Mouse (Mus musculus) activated CD4-positive, CD25-positive, alpha-beta regulatory T cell, adult 4 months (primary cell): ENCODE measurements around the gene Sept8. TPM values are rescaled to one million over a fixed set of nuclear protein-coding genes. Genes with fewer than 3 reads are reported as not detected.
A peak's percentile ranks its signal among the peaks of the same experiment; 100 is the strongest.

Experiments used
- ATAC-seq: one replicate; pipeline ENCODE4 v1.8.0; 2017
- polyA plus RNA-seq, 2 experiments: library from polyadenylated mRNA; unstranded; fragments of 100-300 nt; shearing (Covaris generic); gene quantifications; one replicate each; pipeline ENCODE4 v1.2.1; 2017

The Sept8 gene
- polyA plus RNA-seq: 1 to 10 TPM; 1.0 to 1.4 TPM

DNA sequence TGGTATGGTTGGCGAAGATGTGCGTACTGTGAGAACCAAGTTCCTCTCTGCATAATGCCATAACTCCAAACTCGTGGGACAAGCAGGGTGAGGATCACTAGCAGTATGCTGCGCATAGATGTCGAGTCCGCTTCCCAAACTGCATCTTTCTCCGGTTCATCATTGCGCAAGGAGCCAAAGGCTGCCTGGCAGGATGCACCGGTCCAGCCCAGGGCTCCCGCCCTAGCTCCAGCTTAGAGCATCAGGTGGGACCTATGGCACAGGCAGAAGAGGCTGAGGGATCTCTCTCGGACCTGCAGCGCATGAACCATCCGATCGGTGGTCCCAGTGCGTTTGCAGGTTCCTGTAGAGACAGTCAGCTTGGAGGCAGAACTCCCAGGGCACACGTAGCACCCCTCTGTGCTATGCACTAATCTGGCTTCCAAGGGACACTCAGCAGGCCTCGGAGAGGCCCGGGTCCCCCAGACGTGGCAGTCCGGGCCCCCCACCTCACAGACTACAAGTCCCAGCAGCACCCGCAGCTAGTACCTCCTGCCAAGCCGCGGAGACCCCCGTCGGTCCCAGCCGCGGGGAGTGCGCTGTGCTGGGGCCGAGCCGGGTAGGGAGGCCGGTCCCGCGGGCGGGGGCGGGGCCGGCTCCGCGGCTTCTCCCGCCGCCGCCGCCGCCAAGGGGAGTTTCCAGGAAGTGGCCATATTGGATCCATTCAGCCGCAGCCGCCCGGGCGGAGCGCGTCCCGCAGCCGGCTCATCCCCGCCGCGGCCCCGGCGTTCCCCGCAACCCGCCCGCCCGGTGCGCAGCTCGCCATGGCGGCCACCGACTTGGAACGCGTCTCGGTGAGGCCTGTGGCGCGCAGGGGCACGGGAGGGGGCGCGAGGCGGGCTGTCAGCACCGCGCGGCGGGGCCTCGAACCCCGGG, at the start of gene Sept8:
Gene Sept8 (plus strand): TSS at position 51 of the 915 bp plus-strand sequence.
- ATAC-seq: peak; percentile 52

DNA sequence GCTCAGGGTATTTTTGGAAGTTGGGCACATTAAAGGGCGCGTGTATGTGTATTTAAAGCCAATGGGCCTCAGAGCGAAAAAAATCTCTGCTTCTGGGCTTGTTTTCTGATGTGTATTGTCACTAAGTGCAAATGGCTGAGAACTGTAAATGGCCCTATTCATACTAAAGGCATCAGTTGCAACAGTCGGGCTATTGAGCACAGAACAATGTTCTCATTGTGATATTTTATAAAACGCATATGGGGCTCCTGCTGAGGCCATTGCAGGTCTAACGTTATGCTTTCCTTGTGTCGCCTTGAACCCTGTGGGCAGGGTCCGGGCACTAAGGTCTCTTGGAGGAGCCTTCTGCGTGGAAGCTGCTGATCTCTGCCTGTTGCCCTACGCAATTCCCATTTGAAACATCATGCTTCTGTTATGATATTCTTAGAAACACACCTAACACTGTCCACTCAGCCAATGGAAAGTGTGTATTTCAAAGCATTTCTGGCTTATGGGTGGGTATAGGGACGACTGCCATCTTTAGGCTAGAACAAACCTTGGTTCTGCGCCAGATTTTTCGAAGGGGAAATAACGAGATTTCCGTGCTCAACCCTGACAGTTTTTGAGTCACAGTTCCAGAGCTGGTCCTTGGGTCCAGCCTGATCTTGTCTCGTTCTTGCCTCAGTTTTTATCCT, 49.6 kb upstream of the Sept8 start:
- no peak for ATAC-seq

DNA sequence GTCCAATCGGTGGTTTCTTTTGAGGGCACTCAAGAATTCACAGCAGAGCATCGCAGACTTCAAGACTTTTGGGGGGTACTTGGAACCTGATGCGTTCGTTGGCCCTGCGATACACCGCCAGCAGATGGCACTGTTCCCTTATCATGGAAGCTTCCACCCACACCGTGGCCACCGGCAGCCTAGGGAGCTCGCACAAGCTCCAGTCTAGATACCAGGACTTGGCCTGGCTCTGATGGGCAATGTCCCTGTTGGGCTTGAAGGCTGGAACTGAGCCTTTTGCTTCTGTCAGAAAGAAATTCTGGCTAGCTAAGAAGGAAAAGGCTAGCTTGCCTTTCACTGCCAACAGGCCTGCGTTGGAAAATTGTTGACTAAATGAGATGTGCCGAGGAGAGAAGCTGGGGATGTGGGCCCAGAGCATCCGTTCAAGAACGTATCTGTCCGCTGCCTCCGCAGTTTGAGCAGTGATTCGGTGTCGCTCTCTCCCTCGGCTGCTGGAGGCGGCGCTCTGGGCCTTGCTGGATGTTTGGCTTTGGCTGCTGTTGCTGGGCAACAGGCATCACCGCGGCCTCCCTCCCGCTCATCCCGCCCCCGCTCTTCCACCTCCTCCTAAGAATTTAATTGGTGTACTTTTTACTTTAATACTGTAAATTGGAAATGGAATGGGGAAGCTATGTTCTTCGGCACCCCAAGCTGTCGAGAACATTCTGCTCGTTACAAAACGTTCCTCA, 48.9 kb upstream of the Sept8 start, which contains the start of gene Gm9837:
Gene Gm9837 (minus strand): TSS at position 512 of the 728 bp plus-strand sequence.
- ATAC-seq: peak; percentile 71

DNA sequence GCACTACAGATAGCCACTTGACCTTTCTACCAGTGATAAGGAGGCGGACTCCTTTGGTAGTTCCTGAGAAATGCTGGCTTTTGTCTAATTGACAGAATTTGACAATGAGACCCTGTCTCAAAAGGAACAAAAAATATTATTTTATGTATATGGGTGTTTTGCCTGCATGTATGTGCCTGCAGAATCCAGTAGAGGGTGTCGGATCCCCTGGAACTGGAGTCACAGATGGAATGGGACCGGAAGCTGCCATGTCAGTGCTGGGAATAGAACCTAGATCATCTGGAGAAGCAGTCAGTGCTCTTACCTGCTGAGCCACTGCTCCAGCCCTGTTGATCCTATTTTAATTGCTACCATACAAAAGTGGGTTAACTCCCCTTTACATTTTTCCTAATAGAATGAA, 46.3 kb upstream of the Sept8 start:
- no peak for ATAC-seq

DNA sequence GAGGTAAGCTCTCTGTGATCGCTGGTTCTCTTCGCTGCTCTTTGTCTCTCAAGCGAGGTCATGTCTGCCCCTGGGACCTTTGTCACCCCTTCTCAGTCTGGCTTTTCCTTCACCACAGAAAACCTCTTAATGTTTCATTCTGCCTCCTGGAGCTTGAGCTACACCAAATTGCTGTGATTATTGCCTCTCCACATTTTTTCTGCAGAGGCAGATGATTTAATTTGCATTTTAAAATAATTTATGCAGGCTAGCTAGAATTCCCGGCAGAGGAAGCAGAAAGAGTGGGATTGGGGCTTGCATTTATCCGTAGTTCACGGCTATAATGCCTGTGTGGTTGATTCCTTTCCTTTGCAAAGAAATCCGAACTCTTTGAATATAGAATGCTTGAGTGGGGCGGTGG, 43.4 kb upstream of the Sept8 start:
- no peak for ATAC-seq

DNA sequence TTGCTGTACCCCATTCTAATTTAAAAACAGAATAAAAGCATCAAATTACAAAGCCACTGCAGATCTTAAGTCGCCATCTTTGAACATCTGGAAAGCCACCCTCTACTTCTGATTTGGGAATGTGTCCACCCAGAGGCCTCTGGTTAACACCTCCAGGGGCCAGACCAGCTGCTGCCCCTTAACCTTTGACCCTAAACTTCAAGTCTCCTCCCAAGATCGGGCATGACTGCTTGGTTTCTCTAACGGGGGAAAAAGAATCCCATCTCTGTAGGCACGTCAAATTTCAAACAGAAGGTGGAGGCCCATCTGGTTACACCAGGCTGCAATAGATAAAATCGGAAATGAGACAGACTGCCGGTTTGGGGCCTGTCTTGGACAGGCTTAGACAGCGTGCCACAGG, 41.2 kb upstream of the Sept8 start:
- ATAC-seq: no peak

DNA sequence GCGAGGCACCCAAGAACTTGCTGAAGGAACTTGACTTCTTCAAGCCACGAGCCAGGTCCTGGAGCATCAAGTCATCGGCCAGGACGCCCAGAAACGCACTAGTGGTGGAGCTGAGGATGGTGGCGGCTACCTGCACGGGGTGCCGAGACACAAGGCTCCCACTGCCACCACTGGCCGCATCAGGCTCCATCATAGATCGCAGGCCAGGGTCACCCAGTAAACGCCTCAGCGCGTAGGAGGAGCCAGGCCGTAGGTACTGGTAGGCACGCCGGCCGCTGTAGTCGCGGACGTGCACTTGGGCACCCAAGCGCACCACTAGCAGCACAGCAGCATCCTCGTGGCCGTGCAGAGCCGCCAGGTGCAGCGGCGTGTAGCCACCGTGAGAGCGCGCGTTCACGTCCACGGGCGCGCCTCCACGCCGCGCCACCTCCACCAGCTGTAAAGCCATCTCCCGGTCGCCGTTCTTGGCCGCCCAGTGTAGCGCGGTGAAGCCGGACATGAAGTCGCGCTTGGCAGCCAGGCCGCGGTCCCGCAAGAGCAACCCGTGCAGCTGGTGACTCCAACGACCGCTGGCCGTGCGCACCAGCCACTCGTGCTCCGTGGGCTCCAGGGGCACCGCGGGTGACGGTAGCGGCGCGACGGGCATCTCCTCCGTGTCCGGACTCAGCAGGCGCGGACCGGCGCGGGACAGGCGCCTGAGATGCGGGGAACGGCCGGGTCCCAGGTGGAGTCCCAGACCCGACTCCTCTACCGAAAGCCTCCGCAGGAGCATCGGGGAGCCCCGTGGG, 40.5 kb upstream of the Sept8 start:
- ATAC-seq: no peak

DNA sequence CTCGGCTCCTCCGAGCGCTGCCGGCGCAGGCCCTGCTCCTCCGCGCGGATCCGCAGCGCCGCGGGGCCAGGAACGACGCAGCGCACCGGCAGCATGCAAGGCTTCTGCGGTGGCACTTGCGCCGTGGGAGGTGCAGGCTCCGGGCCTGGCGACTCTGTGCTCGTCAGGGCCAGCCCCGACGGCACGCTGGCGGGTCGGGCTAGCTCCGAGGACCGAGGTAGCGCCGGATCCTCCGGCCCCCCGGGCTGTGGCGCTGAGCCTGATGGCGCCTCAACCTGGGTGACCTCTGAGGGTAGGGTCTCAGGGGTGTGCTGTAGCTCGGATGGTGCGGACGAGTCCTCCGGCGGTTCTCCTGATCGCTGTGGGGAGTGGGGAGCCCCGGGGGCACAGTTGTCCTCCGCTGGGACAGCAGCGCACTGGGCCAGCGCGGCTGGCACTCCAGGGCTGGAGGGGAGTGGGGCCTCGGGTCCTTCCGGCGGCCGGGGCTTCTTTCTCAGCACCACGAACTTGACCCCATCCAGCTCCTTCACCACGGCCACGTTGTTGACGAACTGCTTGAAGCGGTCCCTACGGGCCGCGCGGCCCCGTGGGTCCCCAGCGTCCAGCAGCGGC, 39.8 kb upstream of the Sept8 start:
- ATAC-seq: no peak

DNA sequence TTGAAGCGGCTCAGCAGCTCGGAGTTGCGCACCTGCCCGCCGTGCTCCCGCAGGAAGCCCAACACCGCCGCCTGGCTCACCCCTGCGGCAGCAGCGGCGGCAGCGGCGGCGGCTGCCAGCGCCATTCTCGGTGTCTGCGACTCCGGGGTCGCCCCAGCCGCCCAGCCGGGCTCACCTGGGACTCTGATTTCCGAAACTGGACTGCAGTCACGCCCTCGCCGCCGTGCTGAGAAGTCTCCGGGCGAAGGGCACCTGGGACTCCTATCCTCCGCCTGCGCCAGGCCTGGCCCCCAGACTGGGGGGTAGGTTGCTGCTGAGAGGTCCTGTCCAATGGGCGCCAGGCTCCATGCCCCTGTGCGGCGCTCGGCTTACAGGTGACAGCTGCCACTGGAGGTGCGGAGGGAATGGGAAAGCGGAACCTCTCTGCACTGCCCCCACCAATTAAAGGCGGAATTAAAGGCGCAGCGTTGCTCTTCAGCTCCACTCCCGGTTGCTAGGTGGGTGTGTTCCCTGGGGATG, 39.2 kb upstream of the Sept8 start, which contains the start of the genes Gm9945 and Sowaha:
Gene Gm9945 (plus strand): TSS at position 384 of the 519 bp plus-strand sequence.
Gene Sowaha (minus strand): TSS at position 492 of the 519 bp plus-strand sequence.
- no peak for ATAC-seq

DNA sequence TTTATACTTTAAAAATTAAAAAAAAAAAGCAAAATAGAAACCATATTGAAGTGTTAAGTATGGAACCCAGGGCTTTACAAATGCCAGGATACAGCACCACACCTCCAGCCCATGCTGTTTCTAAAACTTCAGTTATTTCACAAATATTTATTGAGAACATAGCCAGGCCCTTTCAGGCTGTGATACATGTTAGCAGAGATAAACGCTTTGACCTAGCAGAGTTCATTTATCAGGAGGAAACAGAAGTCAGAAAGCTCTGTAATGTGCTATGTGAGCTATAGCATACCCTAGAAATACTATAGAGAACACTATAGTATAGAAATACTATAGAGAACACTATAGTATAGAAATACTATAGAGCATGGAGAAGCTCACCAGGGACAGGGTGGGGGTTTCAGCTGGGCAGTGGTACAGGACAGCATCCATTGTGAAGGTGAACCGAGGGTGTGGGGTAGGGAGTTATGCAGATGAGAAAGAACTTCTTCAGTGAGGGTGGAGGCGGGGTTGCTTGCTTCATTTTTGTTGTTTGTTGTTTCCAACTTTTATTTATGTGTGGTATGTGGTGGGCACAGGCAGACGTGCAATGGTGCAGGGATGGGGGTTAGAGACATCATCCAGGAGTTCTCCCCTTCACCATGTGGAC, 37.8 kb upstream of the Sept8 start:
- no peak for ATAC-seq

DNA sequence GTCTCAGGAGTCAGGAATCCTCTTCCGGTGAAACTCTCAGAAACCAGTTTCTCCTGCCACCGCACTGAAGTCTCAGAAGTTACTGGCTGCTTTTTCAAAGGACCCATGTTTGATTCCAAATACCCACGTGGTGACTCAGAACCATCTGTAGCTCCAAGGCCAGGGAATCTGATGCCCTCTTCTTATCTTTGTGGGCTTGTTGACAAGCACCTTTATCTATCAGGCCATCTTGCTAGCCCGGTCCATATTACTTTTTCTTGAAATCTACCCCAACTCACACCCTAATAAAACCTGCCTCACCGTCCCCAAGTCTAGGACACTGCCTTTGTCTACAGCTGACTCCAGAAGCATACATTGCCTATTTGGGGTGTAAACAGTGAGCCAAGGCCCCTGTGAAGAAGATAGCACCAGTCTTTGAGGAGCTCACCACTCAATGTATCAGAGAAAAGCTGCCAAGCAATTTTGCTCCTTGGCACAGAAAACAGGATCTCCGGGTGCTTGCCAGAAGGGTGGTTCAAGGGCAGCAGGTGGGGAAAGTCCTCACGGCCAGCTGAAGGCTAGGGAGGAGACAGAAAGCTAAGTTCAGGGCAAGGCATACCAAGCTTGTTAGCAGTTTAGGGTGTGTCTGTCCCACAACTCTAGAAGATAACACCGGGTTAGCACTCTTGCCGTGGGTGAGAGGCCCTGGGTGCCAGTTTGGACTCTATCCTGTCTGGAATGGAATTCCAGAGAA, 35.7 kb upstream of the Sept8 start:
- no peak for ATAC-seq

DNA sequence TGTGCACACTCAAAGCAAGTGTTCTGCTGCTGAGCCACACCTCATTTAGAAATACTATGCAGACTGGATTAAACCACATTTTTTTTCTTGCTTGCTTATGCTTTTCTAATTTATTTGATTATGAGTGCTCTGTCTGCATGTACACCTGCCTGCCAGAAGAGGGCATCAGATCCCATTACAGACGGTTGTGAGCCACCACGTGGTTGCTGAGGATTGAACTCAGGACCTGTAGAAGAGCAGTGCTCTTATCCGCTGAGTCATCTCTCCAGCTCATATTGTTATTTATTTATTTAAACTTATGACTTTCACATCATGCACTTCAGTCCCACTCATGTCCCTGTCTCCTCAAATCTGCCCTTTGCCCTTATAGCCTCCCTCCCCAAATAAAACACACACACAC, 33.3 kb upstream of the Sept8 start:
- no peak for ATAC-seq

DNA sequence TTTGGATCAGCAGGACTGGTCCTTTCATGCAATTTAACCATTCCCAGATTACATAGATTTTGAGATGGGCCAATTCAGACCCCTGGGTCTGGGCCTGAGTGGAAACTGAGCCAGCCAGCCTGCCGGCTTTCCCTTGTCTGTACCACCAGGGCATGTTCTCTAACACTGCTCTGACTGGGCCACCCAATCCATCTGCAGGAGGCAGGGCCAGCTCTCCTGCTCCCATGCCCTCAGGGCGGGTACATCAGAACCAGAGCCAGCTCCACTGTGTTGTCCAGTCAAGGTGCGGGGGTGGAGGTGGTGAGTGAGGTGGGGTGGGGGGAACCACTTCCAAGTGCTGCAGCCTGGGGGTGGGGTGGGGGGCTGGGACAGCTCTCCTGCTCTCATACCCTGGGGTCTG, 32.7 kb upstream of the Sept8 start:
- no peak for ATAC-seq

DNA sequence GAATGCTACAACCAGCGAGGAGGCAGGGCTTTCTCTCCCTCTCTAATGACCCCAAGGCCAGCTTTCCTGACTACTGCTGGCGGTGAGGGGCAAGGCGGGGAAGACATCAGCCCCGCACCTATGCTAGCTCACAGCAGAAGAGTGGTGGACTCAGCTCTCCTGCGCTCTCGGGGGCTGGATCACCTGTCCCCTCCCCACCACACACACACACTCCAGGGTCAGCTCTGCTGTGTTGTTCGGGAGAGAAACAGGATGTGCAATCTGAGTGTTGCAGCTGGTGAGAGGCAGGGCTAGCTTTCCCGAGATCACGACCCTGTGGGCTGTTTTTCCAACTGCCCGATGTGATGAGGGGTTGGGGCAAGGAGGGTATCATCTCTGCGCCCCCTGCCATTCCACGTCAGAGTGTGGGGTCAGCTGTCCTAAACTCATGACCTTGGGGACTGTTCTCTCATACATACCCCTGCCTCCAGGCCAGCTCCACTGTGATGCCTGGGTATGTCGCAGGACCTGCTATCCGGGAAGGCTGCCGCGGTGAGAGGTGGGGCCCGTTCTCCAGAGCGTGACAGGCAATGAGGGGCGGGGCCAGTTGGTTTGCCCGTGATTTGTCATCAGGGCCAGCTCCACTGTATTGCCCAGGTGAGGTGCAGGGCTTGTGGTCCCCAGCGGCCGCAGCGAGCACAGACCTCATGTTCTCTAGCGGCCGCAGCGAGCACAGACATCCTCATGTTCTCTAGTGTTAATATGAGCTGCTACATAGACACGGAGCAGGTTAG, 32.0 kb upstream of the Sept8 start:
- ATAC-seq: no peak

DNA sequence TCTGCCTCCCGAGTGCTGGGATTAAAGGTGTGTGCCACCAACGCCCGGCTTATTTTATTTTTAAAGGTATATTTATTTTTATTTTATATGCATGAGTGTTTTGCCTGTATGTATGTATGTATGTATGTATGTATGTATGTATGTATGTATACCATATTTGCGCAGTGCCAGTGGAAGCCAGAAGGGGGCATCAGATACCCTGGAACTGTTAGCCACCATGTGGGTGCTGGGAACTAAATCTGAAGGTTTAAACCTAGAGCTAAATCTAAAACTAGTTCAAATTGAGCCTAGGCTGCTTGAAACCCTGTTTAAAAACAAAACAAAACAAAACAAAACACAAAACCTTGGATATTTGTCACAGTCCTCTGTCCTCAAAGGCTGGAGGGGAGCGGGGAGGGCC, 30.1 kb upstream of the Sept8 start:
- no peak for ATAC-seq

DNA sequence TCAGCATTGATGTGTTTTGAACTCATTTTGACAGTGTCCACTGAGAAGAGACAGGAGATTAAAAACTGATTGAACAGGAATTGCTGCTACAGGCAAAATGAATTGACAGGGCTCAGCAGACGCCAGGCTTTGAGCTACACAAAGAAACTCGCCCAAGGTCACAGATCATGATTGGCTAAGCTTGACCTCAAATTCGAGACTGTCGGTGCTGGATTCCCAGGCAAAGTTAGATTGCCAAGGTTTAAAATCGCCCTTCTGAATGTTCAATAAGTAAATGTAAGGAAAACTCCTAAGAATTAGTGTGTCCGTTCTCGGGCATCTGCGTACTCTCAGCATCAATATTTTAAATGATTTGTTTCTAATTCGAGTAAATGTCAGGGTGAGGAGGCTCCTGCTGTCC, 29.6 kb upstream of the Sept8 start:
- ATAC-seq: no peak

DNA sequence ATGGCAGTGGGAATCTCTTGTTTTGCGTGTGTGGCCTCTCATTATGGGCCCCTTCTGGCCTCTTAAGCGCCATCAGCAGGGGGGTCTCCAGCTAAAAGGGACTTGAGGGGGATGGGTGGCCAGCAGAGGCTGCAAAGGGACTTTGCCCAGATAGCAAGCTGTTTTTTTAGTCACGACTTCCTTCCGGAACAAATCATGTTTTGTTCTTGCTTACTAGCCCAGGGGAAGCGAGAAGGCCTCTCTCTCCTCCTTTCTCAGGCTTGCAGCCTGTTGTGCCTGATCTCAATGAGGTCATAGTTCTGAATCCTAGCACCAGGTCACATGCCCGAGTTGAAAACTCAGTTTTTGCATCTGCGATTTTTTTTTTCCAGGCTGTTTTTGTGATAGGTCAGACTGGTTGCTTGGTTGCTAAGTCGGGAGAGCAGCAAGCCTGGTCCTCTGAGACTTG, 27.1 kb upstream of the Sept8 start:
- no peak for ATAC-seq

DNA sequence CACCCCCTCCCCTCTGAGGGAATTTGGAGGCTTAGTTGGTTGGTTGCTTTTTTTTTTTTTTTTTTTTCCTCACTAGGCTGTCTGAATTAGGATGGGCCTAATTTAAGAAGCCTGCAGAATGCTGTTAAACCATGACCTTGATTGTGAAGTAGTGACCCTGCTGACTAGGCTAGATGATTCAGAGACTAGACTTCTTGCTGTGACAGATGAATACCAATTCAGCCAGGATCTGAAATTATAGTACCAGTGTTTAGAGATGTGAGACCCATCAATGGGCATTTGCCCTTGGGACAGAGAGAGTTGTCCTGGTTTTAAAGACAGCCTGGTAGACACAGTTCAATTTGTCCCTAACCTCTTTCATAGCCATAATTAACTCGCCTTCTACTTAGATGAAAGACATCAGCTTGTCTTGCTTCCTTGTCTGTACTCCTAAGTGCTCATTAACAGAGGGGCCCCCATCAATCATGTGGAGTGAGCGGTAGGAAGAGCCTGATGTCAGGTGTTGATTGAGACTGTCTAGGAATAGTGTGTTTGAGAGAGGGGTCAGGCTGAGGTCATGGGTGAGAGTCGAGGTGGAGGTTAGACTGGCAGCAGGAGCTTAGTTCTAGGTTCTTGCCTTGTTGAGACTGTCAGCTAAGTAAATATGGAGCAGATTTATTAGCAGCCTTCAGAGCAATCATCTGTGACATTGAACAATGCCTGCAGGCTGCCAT, 25.7 kb upstream of the Sept8 start:
- ATAC-seq: no peak

DNA sequence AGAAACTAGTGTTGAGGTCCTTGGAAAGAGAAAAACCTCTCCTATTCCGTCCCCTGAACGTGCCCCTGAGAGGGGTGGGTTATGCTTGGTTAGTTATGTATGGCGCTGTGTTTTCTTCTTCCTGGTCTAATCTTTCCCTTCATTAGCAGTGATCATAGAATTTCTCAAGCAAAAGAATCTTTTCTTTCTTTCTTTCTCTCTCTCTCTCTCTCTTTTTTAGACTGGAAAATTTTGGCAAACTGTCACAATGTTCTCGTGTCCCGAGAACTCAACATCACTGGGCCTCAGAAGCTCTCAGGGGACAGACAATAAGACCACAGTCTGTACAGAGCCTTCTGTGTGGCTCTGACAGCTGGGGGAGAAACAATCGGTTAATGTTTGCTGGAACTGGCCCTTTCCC, 23.6 kb upstream of the Sept8 start:
- ATAC-seq: no peak
